20 mouse cellular contexts compared by ENCODE assay signal in the genomic region with DNA sequence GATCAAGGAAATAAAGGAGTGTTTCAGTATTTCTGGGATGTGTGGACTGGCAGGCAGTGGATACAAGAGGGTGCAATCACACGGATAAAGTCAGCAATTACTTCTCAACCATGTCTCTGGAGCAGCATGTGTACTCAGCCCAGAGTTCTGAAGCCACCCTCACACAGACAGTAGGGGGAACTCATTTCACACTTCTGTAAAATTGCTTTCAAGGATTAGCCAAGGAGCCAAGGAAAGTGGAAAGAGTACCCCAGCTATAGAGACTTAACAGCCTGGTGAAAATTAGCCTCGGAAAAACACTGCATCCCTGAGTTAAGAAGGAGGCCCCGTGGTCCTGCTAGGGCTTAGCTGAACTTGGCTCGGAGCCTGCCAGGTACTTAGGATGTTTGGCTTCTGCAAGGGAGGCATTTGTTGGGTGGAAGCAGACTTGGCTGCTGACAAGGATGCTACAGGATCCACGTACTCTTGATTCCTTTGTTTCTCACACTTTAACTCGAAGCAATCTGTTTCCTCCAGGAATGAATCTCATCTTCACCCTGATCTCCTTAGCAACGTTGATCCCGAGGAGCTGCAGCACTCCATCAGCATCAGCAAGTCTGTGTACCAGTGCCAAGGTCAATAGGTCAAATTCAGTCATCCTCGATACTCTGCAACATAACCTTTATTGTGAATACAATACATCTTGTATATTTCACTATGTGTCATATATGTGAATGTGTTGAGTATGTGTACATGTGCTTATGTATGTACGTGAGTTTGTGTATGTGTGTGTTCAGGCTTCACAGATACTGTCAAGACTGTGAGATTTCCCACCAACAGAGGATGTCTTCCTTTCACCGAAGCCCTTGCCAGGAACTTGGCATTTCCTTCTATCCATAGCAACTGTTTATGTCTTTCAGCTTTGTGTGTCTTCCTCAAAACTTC.
DNase-seq lines count a peak whose midpoint lies in the region; ATAC-seq and TF ChIP-seq lines count a peak whose summit lies in the region.
"Had no signal": no experiment of that assay in that cellular context is flagged by ENCODE, and none has a peak within 500 bp of the region (broad histone marks: within the 10 kb centered on the region; RNA-seq: fewer than 3 reads in every experiment).

No protein-coding gene starts in this region.

- no peak overlapping the region for H3K27ac ChIP-seq in layer of hippocampus, adult 2 months
- H3K27ac ChIP-seq in CH12.LX (ENCODE audit: insufficient read depth, low read depth), result no peak overlapping the region
- H3K27ac ChIP-seq: gastrocnemius, adult 2 months; heart, embryonic 10.5 days; intestine, embryonic 15.5 days; limb, embryonic 12.5 days; liver, embryonic 15.5 days had no signal

- peak; percentile 44 for TF ChIP-seq CTCF in layer of hippocampus, adult 2 months (conservative IDR thresholded peaks at IDR 0.05)
- no peak for TF ChIP-seq CTCF in CH12.LX (conservative IDR thresholded peaks at IDR 0.05 in 1 of 2, IDR thresholded peaks at IDR 0.05 in 1 of 2; ENCODE audit: low read depth in 2 of 2, low read length in 2 of 2)

- peak; percentile 11 for TF ChIP-seq RAD21 in CH12.LX (IDR thresholded peaks at IDR 0.05; ENCODE audit: low read depth, low read length)

- H3K27me3 ChIP-seq in CH12.LX (replicated peaks), result no peaks in the 10 kb centered on the region
- H3K27me3 ChIP-seq: intestine, embryonic 15.5 days; limb, embryonic 12.5 days; liver, embryonic 15.5 days had no signal

- in situ Hi-C loops in CH12.LX (cut with MboI; ENCODE audit: low pct_ligation_motif_present, low pct_unique_long_range_greater_than_20kb, low sequenced_read_pairs), result no loop called here

- H3K36me3 ChIP-seq in CH12.LX (replicated peaks in 1 of 2; ENCODE audit: control insufficient read depth in 1 of 2, insufficient read depth in 1 of 2, low read length in 1 of 2), result no peaks in the 10 kb centered on the region
- H3K36me3 ChIP-seq: G1E; heart, embryonic 10.5 days; intestine, embryonic 15.5 days; limb, embryonic 12.5 days; liver, embryonic 15.5 days had no signal

- no peak overlapping the region for H3K4me3 ChIP-seq in layer of hippocampus, adult 2 months
- no peak overlapping the region for H3K4me3 ChIP-seq in CH12.LX (replicated peaks in 1 of 3; ENCODE audit: low read depth in 2 of 3, low read length in 2 of 3, poor library complexity in 1 of 3)
- H3K4me3 ChIP-seq: gastrocnemius, adult 2 months; heart, embryonic 10.5 days; intestine, embryonic 15.5 days; limb, embryonic 12.5 days; liver, embryonic 15.5 days had no signal

- H3K9me3 ChIP-seq in CH12.LX (replicated peaks; ENCODE audit: low read length), result no peaks in the 10 kb centered on the region
- H3K9me3 ChIP-seq: heart, embryonic 10.5 days; intestine, embryonic 15.5 days; limb, embryonic 12.5 days; liver, embryonic 15.5 days had no signal

- no peak overlapping the region for H3K4me2 ChIP-seq in CH12.LX (ENCODE audit: insufficient read depth, low read depth, poor library complexity, severe bottlenecking)
- H3K4me2 ChIP-seq: intestine, embryonic 15.5 days; limb, embryonic 12.5 days; liver, embryonic 15.5 days; midbrain, embryonic 11.5 days had no signal

- no peaks in the 10 kb centered on the region for H3K79me2 ChIP-seq in CH12.LX (replicated peaks; ENCODE audit: control insufficient read depth, extremely low read depth, insufficient read depth, poor library complexity, severe bottlenecking)

- H3K4me1 ChIP-seq in CH12.LX (ENCODE audit: control insufficient read depth in 1 of 2, insufficient read depth in 2 of 2), result peaks cover 9 to 24% of the 10 kb centered on the region in 2 experiments
- H3K4me1 ChIP-seq: heart, embryonic 10.5 days; intestine, embryonic 15.5 days; limb, embryonic 12.5 days; liver, embryonic 15.5 days had no signal

- TF ChIP-seq POLR2A in CH12.LX (IDR thresholded peaks at IDR 0.05; ENCODE audit: low read depth, low read length), result no peak

- dilution Hi-C loops in CH12.LX (cut with MboI; ENCODE audit: extremely low pct_ligation_motif_present, extremely low pct_unique_long_range_greater_than_20kb, low sequenced_read_pairs), result no loop called here

- ATAC-seq in frontal cortex, adult (ENCODE audit: low TSS enrichment), result peak; percentile 85
- ATAC-seq: intestine, embryonic 15.5 days had no signal

- no peak overlapping the region for H3K9ac ChIP-seq in CH12.LX (ENCODE audit: insufficient read depth, low read depth)
- H3K9ac ChIP-seq: intestine, embryonic 15.5 days; limb, embryonic 12.5 days; liver, embryonic 15.5 days had no signal

- no peak for DNase-seq in frontal cortex, postnatal 14 days (ENCODE audit: low spot score in 2 of 2)
- no peak for DNase-seq in layer of hippocampus, adult 2 months (ENCODE audit: low spot score in 2 of 2)
- DNase-seq in layer of hippocampus, postnatal 10 days (ENCODE audit: low spot score in 2 of 2), result no peak
- no peak for DNase-seq in CH12.LX (ENCODE audit: extremely low read depth)
- DNase-seq in brain, embryonic 18.5 days (ENCODE audit: low read depth, low spot score), result peak; percentile 37
- no peak for DNase-seq in kidney, adult 11 months
- DNase-seq: cerebellum, adult 8-10 months; embryo, embryonic 11 days; gastrocnemius, adult 2 months; kidney, postnatal 10 days; lung, postnatal 4 days; right cerebral cortex, postnatal 14 days; thymus, adult 18-20 months had no signal

- no peak for TF ChIP-seq EP300 in CH12.LX (IDR thresholded peaks at IDR 0.05; ENCODE audit: low read length)

TF ChIP-seq in CH12.LX, 34 proteins besides CTCF, POLR2A, EP300 and RAD21:
- no peak for TF ChIP-seq ZC3H11A (IDR thresholded peaks at IDR 0.05; ENCODE audit: low read depth, low read length)
- TF ChIP-seq SMC3 (IDR thresholded peaks at IDR 0.05; ENCODE audit: low read depth, low read length), result peak; percentile 24
- TF ChIP-seq ETS1 (conservative IDR thresholded peaks at IDR 0.05; ENCODE audit: low read depth, low read length), result no peak
